Mouse (Mus musculus): ENCODE measurements around the gene Wrb. TPM values are rescaled to one million over a fixed set of nuclear protein-coding genes. Genes with fewer than 3 reads are reported as not detected.

The Wrb gene
- total RNA-seq, 2 experiments from 2014 or later: 12.8 to 18.2 TPM

DNA sequence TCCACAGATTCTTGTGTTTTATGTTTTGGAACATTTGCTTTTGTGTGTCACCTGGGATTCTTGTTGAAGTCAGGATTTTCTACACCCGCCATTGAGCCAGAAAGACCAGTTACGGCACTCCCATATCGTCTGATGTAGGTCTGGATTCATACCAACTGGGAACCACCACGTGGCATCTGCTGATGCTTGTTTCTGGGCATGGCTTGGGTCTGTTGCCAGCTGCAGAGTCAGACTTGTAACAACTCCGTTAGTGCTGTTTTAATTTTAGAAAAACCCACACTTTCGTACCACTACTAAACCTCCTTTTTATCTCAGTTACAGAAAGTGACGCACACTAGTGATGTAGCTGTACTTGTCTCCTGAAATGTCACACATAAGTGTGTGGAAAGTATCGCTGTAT, 10.8 kb downstream of the Wrb start:
- intact Hi-C loops (cut with DNase I): no loop called here
- DNase-seq: peak; percentile 44 to 47

DNA sequence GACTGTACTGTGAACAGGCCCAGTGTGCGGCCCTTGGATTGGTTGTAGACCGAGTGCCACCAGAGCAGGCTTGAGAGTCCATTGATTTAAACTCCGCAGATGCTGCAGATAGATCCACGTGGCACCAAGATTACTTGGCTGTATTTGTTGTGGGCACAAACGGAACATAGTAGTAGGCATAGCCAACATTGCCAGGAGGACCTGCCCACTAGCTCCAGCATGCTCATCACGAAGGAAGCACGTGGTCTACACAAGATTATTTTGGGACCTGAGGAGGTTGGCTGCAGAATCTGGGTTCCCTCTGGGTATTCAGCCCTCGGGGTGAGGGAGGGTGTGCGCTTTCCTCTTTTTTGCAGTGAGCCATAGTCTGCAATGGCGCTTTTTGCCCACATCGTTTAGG, 12.0 kb downstream of the Wrb start:
- peak in 1 of 2 experiments; percentile 20 for DNase-seq
- intact Hi-C loops (cut with DNase I): no loop called here

DNA sequence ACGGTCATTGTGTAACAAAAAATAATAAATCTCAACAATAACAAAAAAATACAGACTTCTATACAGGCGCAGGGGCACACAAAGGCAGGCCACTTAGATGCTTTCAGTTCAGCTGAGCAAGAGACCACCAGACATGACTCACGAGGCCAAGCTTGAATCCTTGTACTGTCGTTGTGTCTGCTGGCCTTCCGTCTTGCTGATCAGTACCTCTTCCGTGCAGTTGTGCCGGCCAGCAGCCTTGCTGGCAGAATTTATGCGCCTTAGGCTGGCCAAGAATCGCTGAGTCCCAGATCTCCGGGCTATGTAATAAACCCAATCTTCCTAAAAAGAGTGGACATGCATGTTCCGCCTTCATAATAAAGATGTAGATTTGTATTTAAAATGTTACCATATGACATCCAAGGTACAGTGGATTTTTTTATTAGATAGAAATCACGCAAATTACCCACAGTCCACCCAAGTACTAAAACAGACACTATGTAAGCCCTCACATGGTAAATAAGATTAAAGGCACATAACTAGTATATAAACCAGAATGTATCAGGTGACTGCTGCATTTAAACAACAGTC, 13.4 kb downstream of the Wrb start:
- peak; percentile 40 to 43 for DNase-seq
- intact Hi-C loops (cut with DNase I): loop anchor here (2.0 kb wide), 2 partner anchors 32 to 42 kb away; partner anchors contain the start of gene Sh3bgr

DNA sequence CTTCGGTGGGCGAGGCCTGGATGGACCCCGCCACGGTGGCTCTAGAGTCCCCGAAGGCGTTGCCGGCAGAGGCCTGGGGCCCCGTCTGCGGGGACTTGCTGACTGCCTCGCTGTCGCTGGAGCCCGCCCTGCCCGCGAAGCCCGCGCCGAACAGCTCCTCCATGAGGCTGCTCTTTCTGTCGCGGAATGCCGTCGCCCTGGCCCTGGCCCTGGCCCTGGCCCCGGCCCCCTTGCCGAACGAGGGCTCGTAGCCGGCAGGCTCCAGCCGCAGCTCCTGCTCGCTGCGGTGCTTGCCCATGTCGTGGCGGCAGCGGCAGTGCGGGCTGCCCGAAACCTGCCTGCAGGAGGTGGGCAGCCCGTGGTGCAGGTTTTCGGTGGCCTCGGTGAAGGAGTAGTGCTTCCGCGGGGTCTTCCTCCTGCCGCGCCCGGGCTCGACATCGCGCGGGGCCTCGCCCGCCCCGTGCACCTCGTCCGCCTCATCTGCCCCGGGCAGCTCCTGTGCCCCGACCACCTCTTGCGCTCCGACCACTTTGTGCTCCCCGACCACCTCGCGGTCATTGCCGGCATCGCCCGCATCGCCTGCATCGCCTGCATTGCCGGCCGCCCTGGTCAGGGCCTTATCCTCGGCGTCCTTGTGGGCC, 14.0 kb downstream of the Wrb start:
- DNase-seq: peak; percentile 81 to 83
- intact Hi-C loops (cut with DNase I): loop anchor here (2.0 kb wide), 2 partner anchors 32 to 42 kb away; partner anchors contain the start of gene Sh3bgr

DNA sequence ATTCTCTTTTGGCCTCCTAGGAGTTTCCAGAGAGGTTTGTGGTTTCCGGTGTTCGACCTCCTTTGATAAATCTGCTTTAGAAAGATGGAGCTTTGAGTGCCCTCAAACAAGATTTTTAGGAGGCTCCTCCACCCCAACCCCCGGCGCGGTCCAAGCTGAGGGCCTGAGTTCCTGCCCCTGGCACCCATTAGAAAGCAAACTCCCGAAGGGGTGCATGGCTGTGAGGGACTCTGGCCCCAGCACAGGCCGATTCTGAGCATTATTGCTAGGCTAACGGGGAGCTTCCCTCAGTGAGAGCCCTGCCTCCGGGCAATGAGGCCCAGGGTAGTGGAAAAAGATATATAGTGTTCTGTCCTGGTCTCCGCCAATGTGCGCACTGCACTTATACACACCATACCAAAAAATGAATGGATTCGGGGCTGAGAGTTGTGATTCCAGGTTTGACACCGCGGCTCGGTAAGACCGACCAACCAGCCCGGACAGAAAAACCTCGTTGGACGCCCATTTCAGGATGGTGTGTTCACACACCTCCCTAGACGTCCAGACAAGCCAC, 14.7 kb downstream of the Wrb start:
- peak in 1 of 2 experiments; percentile 13 for DNase-seq
- intact Hi-C loops (cut with DNase I): loop anchor here (2.0 kb wide), 2 partner anchors 31 to 41 kb away; partner anchors contain the start of gene Sh3bgr

DNA sequence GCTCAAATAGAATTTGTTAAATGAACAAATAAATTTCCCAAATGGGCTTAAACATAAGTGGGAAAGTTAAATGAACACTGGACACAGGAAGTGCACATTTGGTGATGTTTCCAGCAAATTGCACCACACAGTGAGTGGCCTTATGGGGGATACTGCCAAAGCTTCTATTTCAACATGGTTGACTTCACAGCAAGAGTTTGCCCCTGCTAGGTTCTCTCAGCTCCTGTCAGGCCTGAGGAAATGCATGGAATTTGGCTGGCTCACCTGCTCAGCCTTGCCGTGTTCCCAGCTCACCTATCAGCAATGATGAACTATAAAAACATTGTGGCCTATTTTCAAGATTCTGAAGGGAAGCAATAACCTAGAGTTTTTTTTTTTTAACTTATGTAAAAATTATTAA, 15.7 kb downstream of the Wrb start:
- DNase-seq: no peak
- intact Hi-C loops (cut with DNase I): no loop called here

DNA sequence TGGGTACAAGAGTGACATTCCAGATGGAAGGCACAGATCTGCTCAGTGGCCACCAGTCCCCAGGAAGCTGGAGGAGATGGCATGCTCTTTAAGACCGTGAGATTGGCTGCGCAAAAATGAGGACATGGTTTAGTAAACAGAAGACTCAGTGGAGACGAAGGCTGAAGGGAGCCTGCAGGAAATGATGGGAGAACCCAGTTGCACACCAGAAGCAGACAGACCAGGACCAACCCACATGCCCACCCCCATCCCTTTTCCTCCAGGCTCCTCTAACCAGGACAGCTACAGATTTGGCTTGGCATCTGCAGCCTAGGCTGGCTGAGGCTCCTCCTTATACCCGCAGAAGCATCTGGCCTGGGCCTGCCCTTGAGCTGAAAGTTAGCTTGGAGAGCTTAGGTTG, 16.1 kb downstream of the Wrb start:
- DNase-seq: no peak
- intact Hi-C loops (cut with DNase I): no loop called here

DNA sequence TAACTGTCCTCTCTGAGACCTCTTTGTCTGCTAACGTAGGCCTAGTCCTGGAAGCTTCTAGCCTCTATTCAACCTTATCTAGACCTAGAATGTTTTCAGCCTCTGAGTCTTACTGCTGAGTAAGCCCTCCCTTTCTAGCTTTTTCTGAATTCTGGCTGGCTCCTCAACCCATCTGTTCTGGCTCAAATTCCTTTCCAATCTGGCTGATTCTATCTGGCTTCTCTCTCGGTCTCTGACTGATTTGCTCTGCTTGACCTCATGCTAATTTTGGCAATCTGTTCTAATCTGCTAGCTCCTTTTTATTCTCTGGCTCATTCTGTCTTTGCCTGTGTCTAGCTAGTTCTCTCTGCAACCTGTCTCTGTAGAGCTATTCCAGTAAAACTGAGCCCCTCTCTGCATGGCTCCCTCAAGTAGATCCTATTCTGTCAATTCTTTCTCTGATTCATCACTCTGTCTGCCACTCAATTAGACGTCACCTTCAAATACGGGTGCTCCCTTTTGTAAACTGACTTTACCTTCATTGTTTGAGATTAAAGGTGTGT, 20.6 kb downstream of the Wrb start:
- no peak for DNase-seq
- intact Hi-C loops (cut with DNase I): no loop called here

DNA sequence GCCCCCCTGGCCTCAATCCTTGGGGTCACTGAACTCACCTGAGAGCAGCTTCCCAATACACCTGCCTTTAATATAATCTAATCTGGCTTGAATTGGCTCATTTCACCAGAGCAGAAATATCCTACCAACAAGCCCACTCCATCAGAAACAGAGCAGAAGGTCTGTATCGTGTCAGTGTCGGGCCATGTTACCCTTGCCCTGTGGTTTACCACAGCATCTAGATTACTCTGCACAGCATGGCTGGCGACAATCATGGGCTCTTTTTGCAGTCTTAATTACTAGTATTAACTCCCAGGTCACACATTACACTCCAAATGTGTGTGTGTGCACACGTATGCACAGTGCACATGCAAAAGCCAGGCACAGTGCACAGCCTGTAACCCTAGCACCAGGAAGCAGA, 23.6 kb downstream of the Wrb start:
- DNase-seq: no peak
- intact Hi-C loops (cut with DNase I): no loop called here

DNA sequence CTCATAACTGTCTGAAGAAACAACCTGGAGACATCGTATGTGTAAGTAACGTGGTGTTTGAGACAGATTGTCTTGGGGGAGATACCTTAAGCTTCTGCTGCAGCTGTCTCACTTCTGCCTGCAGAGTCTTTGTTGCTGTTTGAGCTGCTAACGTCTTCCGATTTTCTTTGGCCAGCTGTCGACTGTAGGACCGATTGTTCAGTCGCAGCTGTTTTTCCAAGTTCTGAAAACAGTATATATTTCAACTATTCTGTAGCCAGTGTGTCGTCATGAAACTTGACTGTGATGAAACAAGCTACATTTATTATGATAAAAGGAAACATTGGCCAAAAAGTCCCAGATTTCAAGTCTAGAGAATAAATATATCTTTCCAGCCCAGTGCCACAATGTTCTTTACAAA, 28.4 kb downstream of the Wrb start:
- intact Hi-C loops (cut with DNase I): no loop called here
- DNase-seq: no peak

DNA sequence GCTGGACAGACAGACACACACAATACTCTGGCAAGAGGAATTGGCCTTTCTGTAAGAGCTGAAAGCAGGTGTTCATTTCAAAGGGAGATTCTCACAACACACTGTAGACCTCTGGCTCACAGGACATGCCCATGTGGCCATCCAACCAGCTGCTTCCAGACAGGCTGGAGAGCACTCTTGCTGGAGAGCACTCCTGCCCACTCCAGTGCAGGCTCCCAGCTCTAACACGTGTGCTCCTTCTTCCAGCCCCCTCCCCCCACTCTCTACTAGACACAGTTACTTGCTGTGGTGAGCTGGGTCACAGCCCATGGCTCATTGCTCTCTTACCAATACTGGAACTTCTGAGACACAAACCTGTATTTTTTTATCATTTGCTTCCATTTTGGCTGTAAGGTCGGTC, 30.2 kb downstream of the Wrb start:
- intact Hi-C loops (cut with DNase I): no loop called here
- no peak for DNase-seq

DNA sequence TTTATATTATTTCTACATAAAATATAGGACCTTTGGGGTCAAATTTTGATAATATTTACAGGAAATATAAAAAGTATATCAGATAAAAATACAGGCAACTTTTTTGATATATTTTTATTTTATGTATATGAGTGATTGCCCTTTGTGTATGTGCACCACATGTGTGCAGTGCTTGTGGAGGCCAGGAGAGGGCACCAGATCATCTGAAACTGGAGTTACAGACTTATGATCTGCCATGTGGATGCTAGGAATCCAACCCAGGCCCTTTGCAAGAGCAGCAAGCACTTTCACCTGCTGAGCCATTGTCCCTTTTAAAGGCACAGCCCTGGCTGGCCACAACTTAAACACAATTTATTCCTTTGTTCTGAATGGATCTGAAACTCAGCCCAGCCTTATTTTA, 33.9 kb downstream of the Wrb start:
- no peak for DNase-seq
- intact Hi-C loops (cut with DNase I): no loop called here

DNA sequence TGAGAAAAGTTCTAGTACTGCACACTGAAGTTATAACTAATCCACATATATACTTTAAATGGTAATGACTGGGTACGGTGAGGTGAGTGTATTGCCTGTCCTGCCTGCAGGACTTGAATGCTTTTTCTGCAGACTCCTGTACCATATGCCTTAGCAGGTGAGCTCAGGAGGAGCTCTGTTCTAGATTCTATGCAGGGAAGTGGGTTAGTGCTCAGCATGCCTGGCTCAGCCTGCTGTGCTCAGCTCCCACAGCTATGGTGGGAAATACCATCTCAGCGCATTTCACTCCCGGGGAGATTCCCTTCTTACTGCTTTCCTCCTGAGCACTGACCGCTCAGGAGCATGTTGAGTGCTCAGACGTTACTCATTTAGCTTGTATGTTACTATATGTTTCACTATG, 42.4 kb downstream of the Wrb start:
- DNase-seq: no peak
- intact Hi-C loops (cut with DNase I): no loop called here

DNA sequence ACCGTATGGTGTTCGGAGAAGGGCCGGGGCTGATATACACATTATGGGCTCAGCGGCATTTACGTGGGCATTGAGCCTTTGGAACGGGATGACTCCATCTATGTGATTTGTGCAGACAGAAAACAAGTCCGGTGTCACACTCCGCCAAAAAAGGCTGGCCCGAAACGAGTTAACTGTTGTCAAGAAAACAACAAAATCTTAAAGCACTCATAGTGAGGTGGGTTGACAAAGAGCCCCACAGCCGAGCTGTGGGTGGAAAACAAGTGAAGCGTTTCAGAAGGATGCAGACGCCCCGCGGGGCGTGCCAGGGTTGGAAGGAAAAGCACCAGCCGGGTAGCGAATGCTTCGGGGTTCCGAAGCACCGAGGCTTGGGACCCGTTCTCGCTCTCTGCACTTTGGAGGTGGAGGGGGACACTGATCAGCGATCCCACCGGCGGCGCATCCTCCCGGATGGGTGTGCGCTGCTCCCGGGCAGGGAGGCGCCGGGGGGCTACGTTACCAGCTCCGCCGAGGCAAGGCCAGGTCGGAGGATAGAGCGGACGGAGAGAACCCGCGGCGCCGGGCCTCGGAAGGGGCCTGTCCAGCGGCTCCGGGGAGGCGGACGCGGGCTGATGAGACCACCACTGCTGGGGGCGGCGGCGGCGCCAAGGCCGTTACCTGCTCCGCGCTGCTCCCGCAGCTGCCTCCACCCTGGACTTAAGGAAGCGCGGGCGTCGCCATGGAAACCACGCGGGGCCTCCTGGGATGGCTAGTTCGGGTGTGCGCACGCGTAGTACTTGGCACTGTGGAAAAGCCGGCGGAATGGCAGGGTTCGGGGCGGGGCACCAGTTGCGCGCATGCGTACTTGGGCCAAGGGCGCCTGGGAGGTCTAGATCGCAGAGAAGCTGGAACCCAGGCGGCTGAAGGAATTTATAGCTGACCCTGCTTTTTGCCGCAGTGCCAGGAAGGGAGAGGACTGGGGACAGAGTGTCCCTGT, 46.6 kb downstream of the Wrb start, which contains the start of gene Lca5l:
Lca5l (minus strand) TSS at position 741 of the 976 bp plus-strand sequence.
- intact Hi-C loops (cut with DNase I): loop anchor here (2.0 kb wide), 1 partner anchor 33 kb away; no protein-coding TSS in a partner anchor
- peak; percentile 100 for DNase-seq

DNA sequence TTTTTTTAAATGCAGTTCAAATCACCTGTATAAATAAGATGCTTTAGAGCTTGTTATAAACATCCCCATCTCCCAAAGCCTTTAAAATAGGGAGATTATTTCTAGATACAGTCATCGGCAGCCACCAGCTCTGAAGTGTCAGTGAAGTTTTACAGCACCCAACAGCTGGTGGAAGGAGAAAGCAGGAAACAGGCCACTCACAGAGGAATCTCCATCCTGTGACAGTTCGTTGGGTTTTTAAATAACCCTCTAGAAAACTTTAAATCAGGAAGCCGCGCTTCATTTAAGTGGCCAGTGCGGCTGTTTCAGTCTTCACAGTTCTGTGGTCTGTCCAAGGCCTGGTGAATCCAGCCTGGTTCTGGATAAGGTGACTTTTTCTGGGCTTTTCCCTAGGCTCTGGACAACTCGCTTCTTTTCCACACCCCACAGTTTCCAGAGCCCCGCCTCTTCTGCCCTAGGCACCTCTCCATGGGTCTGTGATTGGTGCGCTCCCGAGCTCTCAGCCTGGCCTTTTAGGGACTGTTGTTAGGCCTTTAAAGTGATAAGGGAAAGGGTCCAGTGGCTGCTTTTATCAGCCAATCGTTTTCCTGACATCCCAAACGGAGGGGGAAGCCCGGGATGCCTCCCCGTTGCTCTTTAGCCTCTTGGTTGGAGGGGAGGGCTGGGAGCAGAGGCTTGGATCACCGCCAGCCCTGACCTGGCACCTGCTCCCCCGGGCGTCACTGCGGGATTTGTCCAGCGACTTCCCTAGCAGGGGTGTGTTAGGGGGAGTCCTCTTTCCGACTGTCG, 54.9 kb downstream of the Wrb start, which contains the start of gene Sh3bgr:
Sh3bgr (plus strand) TSS at position 538 of the 789 bp plus-strand sequence.
- intact Hi-C loops (cut with DNase I): loop anchor here (2.0 kb wide), 1 partner anchor 41 kb away; no protein-coding TSS in a partner anchor

DNA sequence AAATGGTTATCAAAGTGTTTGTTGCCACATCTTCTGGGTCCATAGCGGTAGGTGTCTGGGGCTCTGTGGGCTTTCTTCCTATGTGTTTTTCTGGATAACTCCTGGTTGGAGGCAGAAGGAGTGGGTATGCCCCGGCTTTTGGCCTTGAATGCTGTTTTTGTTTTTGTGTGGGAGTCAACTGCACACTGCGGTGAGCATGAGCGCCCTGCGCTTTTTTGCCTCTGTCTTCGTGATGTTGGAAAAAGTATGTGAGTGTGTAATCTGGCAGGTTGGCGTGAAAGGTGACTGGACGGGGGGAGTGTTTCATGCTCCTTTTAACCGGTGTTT, 55.5 kb downstream of the Wrb start:
- no peak for DNase-seq
- intact Hi-C loops (cut with DNase I): loop anchor here (2.0 kb wide), 1 partner anchor 42 kb away; no protein-coding TSS in a partner anchor

More for the DNA sequence above, 54.9 kb downstream of the Wrb start, which contains the start of gene Sh3bgr:
- peak; percentile 90 to 93 for DNase-seq

DNA sequence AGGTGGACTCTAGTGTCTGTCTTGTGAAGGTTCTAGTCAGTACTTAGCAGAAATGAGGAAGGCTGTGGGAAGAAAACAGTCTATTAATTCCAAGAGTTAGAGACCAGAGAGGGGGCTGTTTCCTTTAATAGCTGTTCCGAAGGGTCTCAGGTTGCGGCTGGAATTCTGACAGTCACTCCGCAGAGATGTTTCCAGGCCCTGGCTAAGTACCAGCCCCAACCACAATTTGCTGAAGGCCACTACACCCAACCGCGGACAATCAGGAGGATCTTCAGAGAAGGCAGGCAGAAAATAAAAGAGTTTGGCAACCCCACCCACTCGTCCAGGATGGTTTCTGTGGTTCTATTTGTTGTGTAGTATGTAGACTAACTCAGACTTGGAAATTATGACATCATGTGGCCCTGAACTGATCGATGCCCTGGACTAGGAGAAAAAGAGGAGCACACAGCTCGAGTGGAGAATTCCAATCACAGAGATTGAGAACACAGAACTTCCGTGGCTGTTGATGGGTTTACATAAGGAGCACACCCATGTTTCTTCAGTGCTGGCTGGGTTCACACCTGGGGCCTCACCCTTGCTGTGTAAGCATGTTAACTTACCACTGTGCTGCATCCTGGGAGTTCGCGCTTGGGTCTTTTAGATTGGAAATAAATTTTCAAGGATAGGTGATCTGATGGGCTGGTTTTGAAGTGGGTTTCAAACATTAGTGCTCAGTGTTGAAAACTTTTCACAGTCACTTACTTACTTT, 56.5 kb downstream of the Wrb start:
- DNase-seq: peak; percentile 41 to 52
- intact Hi-C loops (cut with DNase I): loop anchor here (2.0 kb wide), 1 partner anchor 43 kb away; no protein-coding TSS in a partner anchor

All from heart, postnatal 10 days (tissue).